Mouse (Mus musculus) CD4-positive, CD25-positive, alpha-beta regulatory T cell, adult 9 weeks (primary cell): ENCODE results near the gene Zfp53. TPM values are rescaled to one million over a fixed set of nuclear protein-coding genes. Genes with fewer than 3 reads are reported as not detected.

ENCODE experiments used
- polyA plus RNA-seq: library from polyadenylated mRNA; unstranded; fragments of 100-300 nt; shearing (Covaris generic); gene quantifications from one replicate; pipeline ENCODE4 v1.2.1, GENCODE M21; 2017

Zfp53 gene
- polyA plus RNA-seq, result 65.7 TPM

DNA sequence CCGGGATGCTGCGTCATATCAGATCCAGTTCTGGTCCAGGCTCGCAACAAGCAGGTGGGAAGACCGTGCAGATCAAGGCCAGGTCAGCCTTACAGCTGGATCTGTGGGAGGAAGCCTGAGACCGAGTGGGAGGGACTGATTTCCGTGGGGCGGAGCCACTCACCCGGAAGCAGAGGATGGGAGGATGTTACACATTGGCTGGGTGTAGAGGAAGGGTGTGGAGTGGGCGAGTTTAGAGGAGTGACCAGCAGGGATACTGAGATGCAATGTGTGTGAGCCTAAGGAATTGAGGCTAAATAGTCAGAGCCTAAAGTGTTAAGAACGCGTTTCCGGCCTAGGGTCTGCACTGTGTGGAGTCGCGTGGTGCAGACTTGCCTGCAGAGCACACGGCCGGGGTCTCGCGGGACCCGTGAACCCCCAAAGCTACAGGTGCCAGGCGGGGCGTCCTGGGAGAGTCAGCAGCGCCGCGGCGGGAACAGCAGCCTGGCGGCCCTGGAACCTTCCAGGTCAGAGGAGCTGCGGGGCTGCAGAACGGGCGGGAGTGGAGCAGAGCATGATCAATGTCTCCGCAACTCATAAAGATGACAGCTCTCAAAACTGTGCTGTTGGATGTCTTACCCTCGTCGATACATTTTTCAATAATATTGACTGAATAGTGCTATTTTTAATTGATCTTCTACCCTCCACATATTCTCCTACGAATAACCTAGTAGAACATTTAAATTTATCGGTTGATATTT lies at the start of gene Zfp53:
TSS of gene Zfp53 (plus strand) at position 239 of the 740 bp plus-strand sequence.

GRCm38 (mm10) chr17:21450138-21450704 lies 38.6 kb upstream of the Zfp53 start, which contains the start of gene Zfp51:
Zfp51 (plus strand) TSS chr17:21450374.

DNA sequence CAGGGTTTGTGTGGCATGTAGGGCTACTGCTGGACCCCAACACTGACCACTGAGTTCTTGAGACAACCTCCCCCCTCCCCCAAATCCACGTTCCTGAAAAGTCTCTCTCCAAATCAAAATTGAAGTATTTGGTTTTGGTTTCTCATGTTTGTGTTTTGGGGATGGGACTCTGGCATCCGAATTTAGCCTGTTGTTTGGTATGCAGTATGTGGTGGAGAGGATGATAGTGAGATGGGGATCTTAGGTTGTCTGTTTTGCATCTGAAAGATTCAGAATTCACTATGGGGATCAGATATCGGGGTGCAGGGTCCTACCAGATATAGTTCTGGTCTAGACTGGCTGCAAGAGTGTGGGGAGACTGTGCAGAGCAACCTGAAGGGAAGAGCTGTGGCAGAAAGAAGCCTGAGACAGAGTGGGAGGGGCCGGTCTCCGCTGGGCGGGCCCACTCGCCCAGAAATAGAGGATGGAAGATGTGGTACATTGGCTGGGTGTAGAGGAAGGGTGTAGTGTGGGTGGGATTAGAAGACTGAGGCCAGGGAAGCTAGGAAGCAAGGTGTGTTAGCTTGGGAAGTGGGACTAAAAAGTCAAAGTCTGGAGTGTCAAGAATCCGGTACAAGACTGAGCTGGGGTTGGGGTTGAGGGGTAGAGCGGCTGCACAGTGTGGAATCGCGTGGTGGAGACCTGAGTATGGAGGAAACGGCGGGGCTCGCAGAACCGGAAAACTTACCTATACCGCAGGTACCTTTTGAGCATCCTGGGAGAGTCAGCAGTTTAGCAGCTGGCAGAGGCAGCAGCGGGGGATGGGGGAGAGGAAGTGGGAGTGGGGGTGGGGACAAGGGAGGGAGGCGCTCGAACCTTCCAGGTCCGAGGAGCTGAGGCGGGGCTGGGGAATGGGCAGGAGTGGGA lies 46.6 kb downstream of the Zfp53 start, which contains the start of gene Zfp52:
TSS of gene Zfp52 (plus strand) at position 444 of the 906 bp plus-strand sequence.

Other genes starting within 250 kb of the Zfp53 start
- gene Vmn1r235, start 232.6 kb upstream of the Zfp53 start, polyA plus RNA-seq, result not detected
- gene Vmn1r236, start 206.1 kb upstream of the Zfp53 start, polyA plus RNA-seq, result not detected
- not detected for gene Vmn1r237, start 177.1 kb upstream of the Zfp53 start, polyA plus RNA-seq
- gene Zfp677, start 105.2 kb upstream of the Zfp53 start, polyA plus RNA-seq, result 23.8 TPM
- gene Zfp54, start 65.8 kb upstream of the Zfp53 start, polyA plus RNA-seq, result 13.3 TPM
- gene Zfp51, start 38.6 kb upstream of the Zfp53 start, polyA plus RNA-seq, result 47.8 TPM
- 22.9 TPM for gene Zfp52, start 46.5 kb downstream of the Zfp53 start, polyA plus RNA-seq
- 5.6 TPM for gene Zfp948, start 78.0 kb downstream of the Zfp53 start, polyA plus RNA-seq
- gene Zfp983, start 161.6 kb downstream of the Zfp53 start, polyA plus RNA-seq, result 16.7 TPM
- 16.0 TPM for gene Gm10226, start 202.9 kb downstream of the Zfp53 start, polyA plus RNA-seq
- gene Zfp760, start 218.7 kb downstream of the Zfp53 start, polyA plus RNA-seq, result 5.5 TPM
- gene Zfp229, start 241.8 kb downstream of the Zfp53 start, polyA plus RNA-seq, result 0.71 TPM